Mouse (Mus musculus) adrenal gland, adult 18-20 months (tissue): ENCODE results near the gene Rab19. TPM values are rescaled to one million over a fixed set of nuclear protein-coding genes. Genes with fewer than 3 reads are reported as not detected.
A peak's percentile ranks its signal among the peaks of the same experiment; 100 is the strongest.
"Not testable (repeated sequence)": the region's sequence is repeated elsewhere in the genome, so short reads cannot be mapped to it uniquely, and the experiment has no call there.

Source experiments
- DNase-seq, 2 experiments: peaks; one replicate each; pipeline ENCODE4 v3.0.0; 2021 to 2022; ENCODE audit warnings: low spot score in 2 of 2
- total RNA-seq, 2 experiments: library from RNA; stranded (reverse); gene quantifications; 1 replicate in 1 of 2; 2 replicates in 1 of 2; pipeline ENCODE4 v1.2.3; 2021

Gene Rab19
- total RNA-seq, 2 experiments from 2014 or later: not detected

- DNase-seq: no peak
These were observed 1.8 kb upstream of the Rab19 start for GRCm38 (mm10) chr6:39379224-39379623.

GRCm38 (mm10) chr6:39379749-39380148 lies 1.2 kb upstream of the Rab19 start:
- DNase-seq: no peak

- no peak for DNase-seq
These were observed 699 bp upstream of the Rab19 start for GRCm38 (mm10) chr6:39380276-39380675.

GRCm38 (mm10) chr6:39389988-39390387 lies 9.0 kb downstream of the Rab19 start:
- no peak for DNase-seq

- no peak for DNase-seq
These were observed 14.5 kb downstream of the Rab19 start for GRCm38 (mm10) chr6:39395471-39395870.

- DNase-seq: no peak
These were observed 14.9 kb downstream of the Rab19 start for GRCm38 (mm10) chr6:39395916-39396315.

GRCm38 (mm10) chr6:39397046-39397445 lies 16.1 kb downstream of the Rab19 start:
- DNase-seq: no peak

GRCm38 (mm10) chr6:39398342-39398741 lies 17.4 kb downstream of the Rab19 start:
- no peak for DNase-seq

- DNase-seq: no peak
These were observed 19.4 kb downstream of the Rab19 start for GRCm38 (mm10) chr6:39400343-39400742.

- DNase-seq: no peak
These were observed 22.2 kb downstream of the Rab19 start for GRCm38 (mm10) chr6:39403136-39403535.

- DNase-seq: no peak
These were observed 25.5 kb downstream of the Rab19 start for GRCm38 (mm10) chr6:39406480-39406879.

GRCm38 (mm10) chr6:39414106-39414505 lies 33.1 kb downstream of the Rab19 start:
- DNase-seq: no peak

GRCm38 (mm10) chr6:39415762-39416161 lies 34.8 kb downstream of the Rab19 start:
- peak; percentile 68 to 75 for DNase-seq

- DNase-seq: not testable (repeated sequence)
These were observed 35.7 kb downstream of the Rab19 start for GRCm38 (mm10) chr6:39416654-39417053.

- DNase-seq: no peak
These were observed 38.4 kb downstream of the Rab19 start for GRCm38 (mm10) chr6:39419386-39419850.

- peak; percentile 63 to 66 for DNase-seq
These were observed 39.1 kb downstream of the Rab19 start, which contains the start of gene Mkrn1 for GRCm38 (mm10) chr6:39419851-39420721. Gene Mkrn1 (minus strand): TSS chr6:39420462.

- no peak for DNase-seq
These were observed 39.9 kb downstream of the Rab19 start for GRCm38 (mm10) chr6:39420867-39421266.

- no peak for DNase-seq
These were observed 42.2 kb downstream of the Rab19 start for GRCm38 (mm10) chr6:39423130-39423551.

GRCm38 (mm10) chr6:39423686-39424085 lies 42.7 kb downstream of the Rab19 start:
- no peak for DNase-seq

- no peak for DNase-seq
These were observed 44.2 kb downstream of the Rab19 start for GRCm38 (mm10) chr6:39425181-39425580.

- DNase-seq: no peak
These were observed 45.8 kb downstream of the Rab19 start for GRCm38 (mm10) chr6:39426725-39427124.

GRCm38 (mm10) chr6:39427276-39428003 lies 46.5 kb downstream of the Rab19 start:
- DNase-seq: no peak
